Mouse (Mus musculus): Measurements from ENCODE around the gene Cldn24.

DNA sequence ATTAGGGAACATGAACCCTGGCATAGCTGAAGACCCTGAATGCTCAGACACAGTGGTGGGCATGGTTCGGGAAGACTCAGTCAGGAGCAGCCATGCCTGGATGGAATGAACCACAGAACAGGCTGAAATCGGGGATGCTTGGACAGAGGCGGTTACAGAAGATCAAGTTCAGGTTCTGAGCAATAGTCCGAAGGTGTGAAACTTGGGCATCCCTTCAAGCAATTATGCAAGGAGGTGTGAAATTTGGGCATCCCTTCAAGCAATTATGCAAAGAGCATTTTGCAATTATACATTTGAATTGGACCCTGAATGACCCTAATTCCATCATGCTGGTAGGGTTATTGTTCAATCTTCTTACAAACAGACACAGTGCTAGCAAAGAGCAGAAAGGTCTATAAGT lies 40.1 kb upstream of the Cldn24 start:
- TF ChIP-seq CTCF (IDR thresholded peaks at IDR 0.05; ENCODE audit: extremely low read depth, insufficient read length, insufficient replicate concordance, low read depth, low read length) (no peak), POLR2A (IDR thresholded peaks at IDR 0.05; ENCODE audit: low read depth, low read length) (no peak)

Data from small intestine, adult 2 months (tissue).